Mouse (Mus musculus) left cerebral cortex, postnatal 10 days (tissue): ENCODE data around the gene Klhl29. TPM values are rescaled to one million over a fixed set of nuclear protein-coding genes. Genes with fewer than 3 reads are reported as not detected.

Experiments
- DNase-seq, 2 experiments: peaks; one replicate each; pipeline ENCODE4 v3.0.0; 2021 to 2022; ENCODE audit warnings: low spot score in 2 of 2, mixed read lengths in 1 of 2; ENCODE audit errors: extremely low spot score in 1 of 2
- intact Hi-C: fragments of 180-260 bp; cut with DNase I; formaldehyde crosslinking; loops from one replicate; pipeline ENCODE4 v1.15.1; 2025
- total RNA-seq, 2 experiments: library from RNA; stranded (reverse); gene quantifications; 2 replicates each; pipeline ENCODE4 v1.2.3; 2021

Klhl29 gene
- total RNA-seq, result 10 to 100 TPM; 33.4 to 34.6 TPM

- peak; percentile 83 to 91 for DNase-seq
- intact Hi-C loops, result loop anchor here (10.0 kb wide), 1 partner anchor 231 kb away; no protein-coding TSS in a partner anchor
These were observed at the start of gene Klhl29 for GRCm38 (mm10) chr12:5375616-5376461. TSS of gene Klhl29 (minus strand) at chr12:5375682.

GRCm38 (mm10) chr12:5425276-5425675, 49.8 kb upstream of the Klhl29 start:
- intact Hi-C loops, result no loop called here

GRCm38 (mm10) chr12:5415806-5416205, 40.3 kb upstream of the Klhl29 start:
- DNase-seq, result no peak
- intact Hi-C loops, result no loop called here

More at GRCm38 (mm10) chr12:5425276-5425675, 49.8 kb upstream of the Klhl29 start:
- DNase-seq, result no peak

GRCm38 (mm10) chr12:5413976-5414375, 38.5 kb upstream of the Klhl29 start:
- intact Hi-C loops, result loop anchor here (5.0 kb wide), 1 partner anchor 713 kb away; no protein-coding TSS in a partner anchor
- no peak for DNase-seq

- no peak for DNase-seq
- intact Hi-C loops, result loop anchor here (5.0 kb wide), 1 partner anchor 715 kb away; no protein-coding TSS in a partner anchor
These were observed 36.5 kb upstream of the Klhl29 start for GRCm38 (mm10) chr12:5411761-5412537.

GRCm38 (mm10) chr12:5411346-5411745, 35.9 kb upstream of the Klhl29 start:
- intact Hi-C loops, result loop anchor here (5.0 kb wide), 1 partner anchor 716 kb away; no protein-coding TSS in a partner anchor
- DNase-seq, result peak in 1 of 2 experiments; percentile 33

GRCm38 (mm10) chr12:5410391-5411115, 35.1 kb upstream of the Klhl29 start:
- peak; percentile 90 to 93 for DNase-seq
- intact Hi-C loops, result loop anchor here (5.0 kb wide), 1 partner anchor 717 kb away; no protein-coding TSS in a partner anchor

GRCm38 (mm10) chr12:5407175-5407574, 31.7 kb upstream of the Klhl29 start:
- peak in 1 of 2 experiments; percentile 29 for DNase-seq
- intact Hi-C loops, result no loop called here

- intact Hi-C loops, result no loop called here
- DNase-seq, result no peak
These were observed 21.9 kb upstream of the Klhl29 start for GRCm38 (mm10) chr12:5397423-5397822.

- intact Hi-C loops, result no loop called here
- no peak for DNase-seq
These were observed 19.7 kb upstream of the Klhl29 start for GRCm38 (mm10) chr12:5395188-5395587.

- DNase-seq, result no peak
- intact Hi-C loops, result no loop called here
These were observed 11.6 kb upstream of the Klhl29 start for GRCm38 (mm10) chr12:5387112-5387511.

GRCm38 (mm10) chr12:5386688-5387087, 11.2 kb upstream of the Klhl29 start:
- intact Hi-C loops, result no loop called here
- no peak for DNase-seq

- intact Hi-C loops, result no loop called here
- no peak for DNase-seq
These were observed 6.2 kb upstream of the Klhl29 start for GRCm38 (mm10) chr12:5381694-5382093.

- intact Hi-C loops, result loop anchor here (10.0 kb wide), 1 partner anchor 230 kb away; no protein-coding TSS in a partner anchor
- peak; percentile 25 to 68 for DNase-seq
These were observed 532 bp downstream of the Klhl29 start for GRCm38 (mm10) chr12:5374684-5375615.

- peak in 1 of 2 experiments; percentile 71 for DNase-seq
- intact Hi-C loops, result loop anchor here (10.0 kb wide), 1 partner anchor 229 kb away; no protein-coding TSS in a partner anchor
These were observed 1.2 kb downstream of the Klhl29 start for GRCm38 (mm10) chr12:5374196-5374683.

GRCm38 (mm10) chr12:5373641-5374195, 1.8 kb downstream of the Klhl29 start:
- intact Hi-C loops, result loop anchor here (10.0 kb wide), 1 partner anchor 229 kb away; no protein-coding TSS in a partner anchor
- DNase-seq, result peak in 1 of 2 experiments; percentile 42

- intact Hi-C loops, result no loop called here
- no peak for DNase-seq
These were observed 6.1 kb downstream of the Klhl29 start for GRCm38 (mm10) chr12:5369396-5369795.
